Mouse (Mus musculus) lung, embryonic 15.5 days (tissue): ENCODE results near the gene Rgsl1. TPM values are rescaled to one million over a fixed set of nuclear protein-coding genes. Genes with fewer than 3 reads are reported as not detected.

ENCODE experiments used
- ATAC-seq: fragments of 200-750 bp; cut with Nextera tagmentation; 2 replicates; pipeline ENCODE4 v1.8.0; 2017; ENCODE audit warnings: moderate number of reproducible peaks, borderline replicate concordance; ENCODE audit not compliant: low FRiP score, low TSS enrichment; ENCODE audit errors: extremely low read depth
- H3K27ac ChIP-seq: fragments of 300-500 bp; sonication (generic); 2 replicates; pipeline ENCODE4 v1.5.1; 2015; ENCODE audit warnings: moderate library complexity, mild to moderate bottlenecking, inconsistent platforms
- H3K27me3 ChIP-seq: fragments of 300-500 bp; sonication (generic); 2 replicates; pipeline ENCODE4 v1.6.1; 2015; ENCODE audit warnings: inconsistent platforms
- H3K36me3 ChIP-seq: fragments of 300-500 bp; sonication (generic); 2 replicates; pipeline ENCODE4 v1.6.1; 2015; ENCODE audit warnings: inconsistent platforms
- H3K4me1 ChIP-seq: fragments of 300-500 bp; sonication (generic); 2 replicates; pipeline ENCODE4 v1.6.1; 2015; ENCODE audit warnings: inconsistent platforms
- H3K4me2 ChIP-seq: fragments of 300-500 bp; sonication (generic); 2 replicates; pipeline ENCODE4 v1.6.1; 2015; ENCODE audit warnings: inconsistent platforms, mild to moderate bottlenecking, moderate library complexity
- H3K4me3 ChIP-seq: fragments of 300-500 bp; sonication (generic); 2 replicates; pipeline ENCODE4 v1.5.1; 2015; ENCODE audit warnings: mild to moderate bottlenecking, inconsistent platforms
- H3K9ac ChIP-seq: fragments of 300-500 bp; sonication (generic); 2 replicates; pipeline ENCODE4 v1.6.1; 2015; ENCODE audit warnings: inconsistent platforms
- H3K9me3 ChIP-seq: fragments of 300-500 bp; sonication (generic); 2 replicates; pipeline ENCODE4 v1.6.1; 2016; ENCODE audit warnings: inconsistent platforms
- WGBS: fragments of 180-500 bp; shearing (Covaris S2); methylation state at CpG from one replicate; pipeline ENCODE4 v1.1.7; 2015; 5-methylcytosine and 5-hydroxymethylcytosine counted together
- polyA plus RNA-seq: library from polyadenylated mRNA; unstranded; fragments of >200 nt; fragmentation: Nextera tagmentation; extraction: Ambion mirVana; gene quantifications from 2 replicates; pipeline ENCODE4 v1.2.1, GENCODE M21; 2015

Gene Rgsl1
- polyA plus RNA-seq, 1 experiment from 2014 or later, result not detected

GRCm38 (mm10) chr1:153749211-153749801 is 94.6 kb downstream of the Rgsl1 start, which contains the start of gene Rnasel:
Rnasel (plus strand) TSS chr1:153749426.
- 1% methylated on average over 18 of the region's 18 CpGs for WGBS

GRCm38 (mm10) chr1:153748549-153748948 is 95.4 kb downstream of the Rgsl1 start:
- Histone ChIP-seq H3K27me3 (no peaks in the 10 kb centered on the region), H3K4me1 (peaks cover 30% of the 10 kb centered on the region), H3K9me3 (no peaks in the 10 kb centered on the region), H3K4me3 (peak overlapping the region; percentile 31; the same call in 1 of the 2 replicates), H3K27ac (peak overlapping the region; percentile 79; the same call in 1 of the 2 replicates), H3K9ac (no peak overlapping the region), H3K4me2 (peak overlapping the region; percentile 64), H3K36me3 (no peaks in the 10 kb centered on the region)
- WGBS, result 4% methylated on average over 1 of the region's 1 CpGs
- ATAC-seq, result peak; percentile 47; the same call in 1 of the 2 replicates

More at GRCm38 (mm10) chr1:153749211-153749801, 94.6 kb downstream of the Rgsl1 start, which contains the start of gene Rnasel:
- Histone ChIP-seq H3K27me3 (no peaks in the 10 kb centered on the region), H3K9ac (peak within 1 kb of the TSS; percentile 42), H3K36me3 (no peaks in the 10 kb centered on the region), H3K27ac (peak within 1 kb of the TSS; percentile 79), H3K4me3 (peak within 1 kb of the TSS; percentile 31), H3K4me1 (peaks cover 36% of the 10 kb centered on the region), H3K9me3 (no peaks in the 10 kb centered on the region), H3K4me2 (peak within 1 kb of the TSS; percentile 64)
- ATAC-seq, result peak; percentile 50

GRCm38 (mm10) chr1:153747861-153748530 is 95.9 kb downstream of the Rgsl1 start:
- Histone ChIP-seq H3K4me2 (peak overlapping the region; percentile 64), H3K4me3 (no peak overlapping the region), H3K27me3 (no peaks in the 10 kb centered on the region), H3K36me3 (no peaks in the 10 kb centered on the region), H3K4me1 (peaks cover 31% of the 10 kb centered on the region), H3K9me3 (no peaks in the 10 kb centered on the region), H3K9ac (no peak overlapping the region), H3K27ac (peak overlapping the region; percentile 68; the same call in 1 of the 2 replicates)
- 37% methylated on average over 12 of the region's 12 CpGs for WGBS
- no peak for ATAC-seq

- Histone ChIP-seq H3K27ac (no peak overlapping the region), H3K4me1 (peaks cover 31% of the 10 kb centered on the region), H3K36me3 (no peaks in the 10 kb centered on the region), H3K9ac (no peak overlapping the region), H3K9me3 (no peaks in the 10 kb centered on the region), H3K4me3 (no peak overlapping the region), H3K27me3 (peaks cover 3% of the 10 kb centered on the region; the same call in 1 of the 2 replicates), H3K4me2 (no peak overlapping the region)
- WGBS, result 4% methylated on average over 12 of the region's 12 CpGs
- no peak for ATAC-seq
Observed at GRCm38 (mm10) chr1:153746728-153747127, 97.2 kb downstream of the Rgsl1 start.

- no peak overlapping the region for H3K27ac ChIP-seq
- WGBS, result 74% methylated on average over 14 of the region's 14 CpGs
Observed at GRCm38 (mm10) chr1:153746119-153746670, 97.7 kb downstream of the Rgsl1 start.

GRCm38 (mm10) chr1:153742374-153743155 is 101.4 kb downstream of the Rgsl1 start:
- H3K4me3 ChIP-seq, result no peak overlapping the region
- 44% methylated on average over 11 of the region's 11 CpGs for WGBS
- H3K4me1 ChIP-seq, result peaks cover 16% of the 10 kb centered on the region; the same call in 1 of the 2 replicates
- no peak overlapping the region for H3K27ac ChIP-seq
- no peaks in the 10 kb centered on the region for H3K9me3 ChIP-seq
- no peak for ATAC-seq
- H3K9ac ChIP-seq, result no peak overlapping the region
- no peaks in the 10 kb centered on the region for H3K36me3 ChIP-seq
- no peak overlapping the region for H3K4me2 ChIP-seq
- H3K27me3 ChIP-seq, result peaks cover 44% of the 10 kb centered on the region

More at GRCm38 (mm10) chr1:153746119-153746670, 97.7 kb downstream of the Rgsl1 start:
- Histone ChIP-seq H3K27me3 (peaks cover 8% of the 10 kb centered on the region; the same call in 1 of the 2 replicates), H3K36me3 (no peaks in the 10 kb centered on the region), H3K4me3 (no peak overlapping the region), H3K4me2 (no peak overlapping the region), H3K9ac (no peak overlapping the region), H3K9me3 (no peaks in the 10 kb centered on the region), H3K4me1 (peaks cover 27% of the 10 kb centered on the region)
- ATAC-seq, result no peak

GRCm38 (mm10) chr1:153741551-153742316 is 102.2 kb downstream of the Rgsl1 start:
- Histone ChIP-seq H3K27me3 (peaks cover 49% of the 10 kb centered on the region), H3K36me3 (no peaks in the 10 kb centered on the region), H3K4me3 (no peak overlapping the region), H3K4me1 (peaks cover 16% of the 10 kb centered on the region; the same call in 1 of the 2 replicates), H3K9me3 (no peaks in the 10 kb centered on the region), H3K4me2 (no peak overlapping the region), H3K9ac (no peak overlapping the region), H3K27ac (no peak overlapping the region)
- ATAC-seq, result no peak
- WGBS, result 71% methylated on average over 18 of the region's 18 CpGs

GRCm38 (mm10) chr1:153740775-153741400 is 103.1 kb downstream of the Rgsl1 start:
- ATAC-seq, result no peak
- H3K27me3 ChIP-seq, result peaks cover 49% of the 10 kb centered on the region

GRCm38 (mm10) chr1:153740145-153740544 is 103.8 kb downstream of the Rgsl1 start, which contains the start of gene Rgs16:
Rgs16 (plus strand) TSS chr1:153740349.
- Histone ChIP-seq H3K9ac (no peak within 1 kb of the TSS), H3K4me3 (peak within 1 kb of the TSS; percentile 32), H3K4me1 (peaks cover 16% of the 10 kb centered on the region; the same call in 1 of the 2 replicates), H3K27ac (no peak within 1 kb of the TSS), H3K36me3 (no peaks in the 10 kb centered on the region), H3K4me2 (peak within 1 kb of the TSS; percentile 63), H3K27me3 (peaks cover 49% of the 10 kb centered on the region), H3K9me3 (no peaks in the 10 kb centered on the region)
- WGBS, result under 1% methylated on average over 28 of the region's 28 CpGs
- peak; percentile 86; the same call in 1 of the 2 replicates for ATAC-seq

More at GRCm38 (mm10) chr1:153740775-153741400, 103.1 kb downstream of the Rgsl1 start:
- H3K9ac ChIP-seq, result no peak overlapping the region
- peaks cover 16% of the 10 kb centered on the region; the same call in 1 of the 2 replicates for H3K4me1 ChIP-seq
- WGBS, result 44% methylated on average over 12 of the region's 12 CpGs
- no peak overlapping the region for H3K27ac ChIP-seq
- no peaks in the 10 kb centered on the region for H3K36me3 ChIP-seq
- no peaks in the 10 kb centered on the region for H3K9me3 ChIP-seq
- H3K4me3 ChIP-seq, result peak overlapping the region; percentile 32
- H3K4me2 ChIP-seq, result peak overlapping the region; percentile 63

GRCm38 (mm10) chr1:153739437-153740015 is 104.4 kb downstream of the Rgsl1 start:
- peak overlapping the region; percentile 63 for H3K4me2 ChIP-seq
- no peak overlapping the region for H3K9ac ChIP-seq
- no peaks in the 10 kb centered on the region for H3K36me3 ChIP-seq
- peaks cover 49% of the 10 kb centered on the region for H3K27me3 ChIP-seq
- peak overlapping the region; percentile 32 for H3K4me3 ChIP-seq
- H3K9me3 ChIP-seq, result no peaks in the 10 kb centered on the region
- no peak for ATAC-seq
- 14% methylated on average over 13 of the region's 13 CpGs for WGBS
- H3K27ac ChIP-seq, result no peak overlapping the region
- peaks cover 16% of the 10 kb centered on the region; the same call in 1 of the 2 replicates for H3K4me1 ChIP-seq
